Mouse (Mus musculus) spleen, adult 2 months (tissue): Measurements from ENCODE around the gene Fas.

Experiments
- CTCF ChIP-seq: fragments of 200-500 bp; IDR thresholded peaks from 2 replicates; pipeline ENCODE4 v1.5.1; 2011; ENCODE audit warnings: mild to moderate bottlenecking, inconsistent platforms; ENCODE audit not compliant: insufficient read depth, insufficient read length, insufficient replicate concordance; ENCODE audit errors: extremely low read depth
- POLR2A ChIP-seq: fragments of 200-500 bp; IDR thresholded peaks from 2 replicates; pipeline ENCODE4 v1.6.1; 2011; ENCODE audit warnings: low read depth, low read length, inconsistent platforms

GRCm38 (mm10) chr19:34251900-34252299 lies 38.6 kb upstream of the Fas start:
- no peak for TF ChIP-seq CTCF
- TF ChIP-seq POLR2A, result no peak
